Mouse (Mus musculus): ENCODE data around the gene Zyx.

Gene Zyx

DNA sequence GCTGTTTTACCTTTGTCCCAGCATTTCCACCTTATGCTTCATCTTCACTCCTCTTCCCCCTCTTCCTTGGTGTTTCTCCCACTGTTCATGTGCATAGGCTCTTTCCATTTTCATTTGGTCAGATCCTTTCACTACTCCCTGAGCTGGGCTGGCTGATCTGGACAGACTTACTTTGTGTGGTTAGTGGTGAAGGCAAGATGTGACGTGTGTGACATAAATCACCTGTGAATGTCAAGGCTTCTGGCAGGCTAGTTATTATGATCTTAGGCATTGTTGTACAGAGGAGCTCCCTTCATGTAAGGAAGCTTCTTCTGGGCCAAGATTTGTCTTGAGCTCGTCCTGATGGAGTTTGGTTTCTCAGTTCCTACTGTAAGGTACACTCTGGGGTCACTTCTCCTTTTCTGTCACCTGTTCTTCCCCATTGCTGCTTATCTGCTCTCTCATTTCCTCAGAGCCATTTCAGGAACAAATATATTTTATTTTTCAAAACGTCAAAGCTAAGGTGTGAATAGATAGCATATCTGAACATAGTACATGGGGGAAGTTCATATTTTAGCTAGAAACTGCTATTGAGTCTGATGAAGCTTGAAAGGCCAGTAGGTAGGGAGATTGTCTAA, 47.7 kb downstream of the Zyx start:
- no peak for DNase-seq (ENCODE audit: low spot score)

DNA sequence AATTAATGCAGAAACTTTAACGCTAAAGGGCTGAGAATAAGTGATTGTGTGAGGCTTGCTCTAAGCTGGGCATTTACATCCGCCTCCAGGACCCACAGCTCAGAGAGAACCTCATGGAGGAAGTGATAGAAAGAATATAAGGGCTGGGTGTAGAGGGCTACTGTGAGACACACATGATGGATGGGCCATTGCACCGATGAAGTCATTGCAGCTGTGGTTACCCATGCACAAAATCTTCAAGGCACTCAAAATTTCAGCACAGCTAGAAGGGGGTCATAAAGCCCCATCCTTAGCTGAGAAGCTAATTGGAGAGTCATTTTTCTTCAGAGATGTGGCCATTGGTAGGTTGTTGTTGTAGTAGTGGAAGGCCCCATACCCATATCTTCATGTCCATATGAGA, 48.9 kb downstream of the Zyx start:
- DNase-seq (ENCODE audit: low spot score): no peak

DNA sequence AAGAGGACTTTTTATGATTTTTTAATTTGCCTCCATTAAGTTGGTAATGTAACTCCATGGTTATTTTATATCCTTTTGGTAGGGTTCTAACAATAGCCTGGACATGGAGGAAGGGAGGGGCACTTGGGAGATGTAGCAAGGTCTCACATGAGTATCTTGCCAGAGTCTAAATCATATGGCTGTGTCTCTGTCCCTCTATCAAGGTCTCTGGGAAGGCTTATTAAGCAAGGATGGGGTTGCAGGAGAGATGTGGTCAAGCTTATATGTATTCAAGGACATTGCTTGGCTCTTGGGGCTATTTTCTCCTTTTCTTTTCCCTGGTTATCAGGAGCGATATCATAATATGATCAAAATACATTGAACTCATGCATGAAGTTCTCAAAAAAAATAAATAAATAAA, 49.6 kb downstream of the Zyx start:
- no peak for DNase-seq (ENCODE audit: low spot score)

DNA sequence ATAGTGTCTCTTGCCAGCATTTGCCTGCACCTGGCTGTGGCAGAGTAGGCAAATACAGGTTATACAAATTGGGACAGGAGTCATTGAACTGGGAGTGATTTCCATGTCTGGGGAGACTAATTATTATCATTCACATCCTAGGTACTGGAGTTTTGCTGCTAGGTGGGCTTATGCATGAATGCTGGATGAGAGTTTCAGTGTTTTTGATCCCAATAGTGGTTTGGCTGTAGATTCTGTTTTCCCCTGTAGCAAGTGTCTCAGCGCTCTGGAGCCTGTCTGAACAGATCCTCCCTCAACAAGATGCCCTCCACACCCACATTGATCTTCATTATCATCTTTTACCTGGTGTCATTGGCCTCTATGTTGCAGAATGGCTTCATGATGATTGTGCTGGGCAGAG, 50.5 kb downstream of the Zyx start, which contains the start of gene Tas2r143:
Gene Tas2r143 (plus strand): TSS at position 301 of the 400 bp plus-strand sequence.
- DNase-seq (ENCODE audit: low spot score): no peak

DNA sequence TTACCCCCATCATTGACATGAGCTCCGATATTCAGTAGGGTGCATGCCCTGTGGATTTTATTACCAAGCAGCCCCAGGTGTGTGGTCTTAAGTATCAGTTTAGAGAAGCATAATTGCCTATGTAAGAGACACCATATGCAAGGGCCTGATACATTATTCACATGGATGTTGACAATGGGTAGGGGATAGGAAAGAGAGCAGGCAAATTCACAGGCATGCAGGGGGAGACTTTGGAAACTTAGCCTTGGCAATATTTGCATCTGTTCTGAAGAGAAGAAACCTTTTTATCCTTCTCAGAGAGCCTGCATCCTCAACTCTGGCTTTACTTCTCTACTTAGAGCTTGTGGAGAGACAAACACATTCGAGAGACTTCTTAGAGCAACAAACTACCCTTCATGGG, 55.7 kb downstream of the Zyx start, which contains the start of gene Tas2r135:
Gene Tas2r135 (plus strand): TSS at position 301 of the 400 bp plus-strand sequence.
- no peak for DNase-seq (ENCODE audit: low spot score)

Data from retina, embryonic 14.5 days (tissue).